Mouse (Mus musculus) thymus, postnatal 4 days (tissue): ENCODE data around the gene Fosb.

Experiments
- DNase-seq: peaks from one replicate; pipeline ENCODE4 v3.0.0; 2021

Gene Fosb

GRCm38 (mm10) chr7:19328425-19328824, 18.6 kb upstream of the Fosb start:
- no peak for DNase-seq

- no peak for DNase-seq
Measured at GRCm38 (mm10) chr7:19327782-19328181, 17.9 kb upstream of the Fosb start.

- no peak for DNase-seq
Measured at GRCm38 (mm10) chr7:19327128-19327527, 17.3 kb upstream of the Fosb start.

GRCm38 (mm10) chr7:19326359-19326758, 16.5 kb upstream of the Fosb start:
- DNase-seq: peak; percentile 77

GRCm38 (mm10) chr7:19325262-19326199, 15.7 kb upstream of the Fosb start:
- no peak for DNase-seq

- DNase-seq: no peak
Measured at GRCm38 (mm10) chr7:19324221-19324620, 14.4 kb upstream of the Fosb start.

- DNase-seq: no peak
Measured at GRCm38 (mm10) chr7:19322489-19322888, 12.6 kb upstream of the Fosb start.

- DNase-seq: no peak
Measured at GRCm38 (mm10) chr7:19321464-19321863, 11.6 kb upstream of the Fosb start.

- no peak for DNase-seq
Measured at GRCm38 (mm10) chr7:19320637-19321036, 10.8 kb upstream of the Fosb start.

- DNase-seq: peak; percentile 93
Measured at GRCm38 (mm10) chr7:19319906-19320305, 10.1 kb upstream of the Fosb start.

GRCm38 (mm10) chr7:19319458-19319857, 9.6 kb upstream of the Fosb start:
- DNase-seq: no peak

- no peak for DNase-seq
Measured at GRCm38 (mm10) chr7:19318676-19319075, 8.8 kb upstream of the Fosb start.

GRCm38 (mm10) chr7:19318201-19318600, 8.3 kb upstream of the Fosb start:
- no peak for DNase-seq

- no peak for DNase-seq
Measured at GRCm38 (mm10) chr7:19316451-19317161, 6.8 kb upstream of the Fosb start.

- no peak for DNase-seq
Measured at GRCm38 (mm10) chr7:19314033-19314432, 4.2 kb upstream of the Fosb start.

GRCm38 (mm10) chr7:19311991-19312390, 2.1 kb upstream of the Fosb start:
- DNase-seq: no peak

GRCm38 (mm10) chr7:19309278-19309883, 470 bp downstream of the Fosb start:
- DNase-seq: no peak

GRCm38 (mm10) chr7:19308454-19309277, 1.2 kb downstream of the Fosb start:
- peak; percentile 96 for DNase-seq

GRCm38 (mm10) chr7:19307739-19308453, 2.0 kb downstream of the Fosb start:
- DNase-seq: peak; percentile 77

- no peak for DNase-seq
Measured at GRCm38 (mm10) chr7:19306819-19307738, 2.8 kb downstream of the Fosb start.
